Mouse (Mus musculus) C2C12 (cell line): ENCODE measurements around the gene Abcg1.

Source experiments
- CTCF ChIP-seq: IDR thresholded peaks from one replicate; pipeline ENCODE4 v1.5.1; 2011; ENCODE audit not compliant: control insufficient read depth, insufficient read depth, insufficient read length
- MYOD1 ChIP-seq: IDR thresholded peaks from one replicate; pipeline ENCODE4 v1.6.1; 2011; ENCODE audit warnings: low read depth; ENCODE audit not compliant: control insufficient read depth, insufficient read length

DNA sequence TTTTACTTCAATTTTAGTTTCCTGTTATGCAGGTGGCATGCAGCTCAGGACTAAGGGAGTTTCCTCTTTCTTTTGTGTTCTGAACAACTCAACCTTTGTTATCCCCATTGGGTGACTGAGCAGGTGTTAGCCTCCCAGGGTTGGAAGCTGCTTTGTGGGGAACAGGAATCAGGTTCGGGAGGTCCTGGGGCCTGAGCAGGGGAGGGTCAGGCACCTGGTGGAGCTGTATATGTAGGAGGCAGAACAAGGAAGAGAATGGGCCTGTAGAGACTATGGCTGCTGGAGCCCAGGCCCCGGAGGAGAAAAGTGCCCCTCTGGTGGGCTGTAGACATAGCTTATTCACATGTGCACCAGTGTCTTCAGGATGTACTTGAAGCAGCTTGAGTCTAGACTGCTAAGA, 24.2 kb upstream of the Abcg1 start:
- TF ChIP-seq CTCF (no peak), MYOD1 (no peak)
